Mouse (Mus musculus) mouse embryonic stem cell (cell line): ENCODE results near the gene AC109138.7.

Experiments used
- in situ Hi-C, 2 experiments: fragments of 300-500 bp; cut with MboI; formaldehyde crosslinking; loops; 1 replicate in 1 of 2; 3 replicates in 1 of 2; pipeline ENCODE4 v1.14.3; 2019 to 2020; ENCODE audit warnings: low sequenced_read_pairs in 2 of 2, low pct_unique_long_range_greater_than_20kb in 1 of 2, mixed read lengths in 1 of 2; ENCODE audit not compliant: unreplicated experiment in 1 of 2

AC109138.7 gene

GRCm38 (mm10) chr19:4213524-4213974 lies 608 bp upstream of the AC109138.7 start:
- in situ Hi-C loops, result no loop called here

GRCm38 (mm10) chr19:4214771-4215450 lies 754 bp downstream of the AC109138.7 start:
- in situ Hi-C loops, result no loop called here

DNA sequence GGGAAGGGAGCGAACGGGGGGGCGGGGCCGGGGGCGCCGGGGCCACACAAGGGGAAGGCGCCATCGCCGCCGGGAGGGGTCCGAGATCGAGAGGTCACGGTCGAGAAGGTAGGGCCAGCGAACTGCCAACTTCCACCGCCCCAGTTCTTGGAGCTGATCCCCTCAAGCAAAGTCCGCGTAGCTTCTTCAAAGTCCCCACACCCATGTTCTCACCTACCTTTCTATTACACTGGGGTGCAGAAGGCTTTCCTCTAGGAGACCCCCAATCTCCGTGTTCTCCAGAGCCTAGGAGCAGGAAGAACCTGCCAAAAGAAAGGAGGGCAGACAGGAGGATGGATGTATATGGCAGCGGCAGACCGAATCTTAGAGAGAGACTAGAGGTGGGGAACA lies 1.3 kb downstream of the AC109138.7 start:
- in situ Hi-C loops, result no loop called here

- in situ Hi-C loops, result no loop called here
Measured at GRCm38 (mm10) chr19:4216041-4216685, 2.0 kb downstream of the AC109138.7 start.

GRCm38 (mm10) chr19:4217140-4217539 lies 3.0 kb downstream of the AC109138.7 start:
- in situ Hi-C loops, result no loop called here

DNA sequence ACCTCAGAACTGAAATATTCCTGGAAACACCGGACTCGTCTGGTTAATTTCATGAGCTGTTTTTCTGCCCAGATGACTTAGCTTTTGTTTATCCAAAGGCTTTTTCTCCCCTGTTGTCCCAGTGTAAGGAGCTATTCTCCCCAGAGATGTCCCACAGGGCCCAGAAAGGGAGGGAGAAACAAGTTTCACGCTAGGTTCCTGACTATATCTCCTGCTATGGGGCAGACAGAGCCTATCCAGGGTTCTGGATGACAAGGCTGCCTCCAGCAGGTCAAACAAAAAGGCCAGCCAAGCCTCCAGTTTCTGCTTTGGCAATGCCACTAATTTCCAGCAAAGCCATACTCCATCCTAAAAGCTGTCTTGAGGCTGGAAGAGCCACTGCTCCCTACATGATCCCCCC lies 3.7 kb downstream of the AC109138.7 start:
- in situ Hi-C loops, result no loop called here

DNA sequence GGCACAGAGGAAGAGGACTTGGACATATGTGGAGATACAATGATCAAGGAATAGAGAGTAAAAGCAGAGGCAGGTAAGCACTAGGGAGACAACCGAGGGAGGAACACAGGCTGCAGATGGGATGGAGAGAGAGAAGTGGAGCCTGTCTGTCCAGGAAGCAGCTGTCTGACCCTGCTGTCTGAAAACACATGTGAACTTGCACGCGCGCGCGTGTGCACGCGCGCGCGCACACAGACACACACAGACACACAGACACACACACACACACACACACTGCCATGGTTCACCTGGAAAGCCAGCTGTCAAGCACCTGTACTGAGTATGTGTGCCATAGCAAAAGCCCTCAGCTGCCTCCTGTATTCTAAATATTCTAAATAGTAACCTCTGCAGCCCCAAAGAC lies 4.1 kb downstream of the AC109138.7 start:
- in situ Hi-C loops, result no loop called here

- in situ Hi-C loops, result no loop called here
Measured at GRCm38 (mm10) chr19:4218784-4219183, 4.6 kb downstream of the AC109138.7 start.

DNA sequence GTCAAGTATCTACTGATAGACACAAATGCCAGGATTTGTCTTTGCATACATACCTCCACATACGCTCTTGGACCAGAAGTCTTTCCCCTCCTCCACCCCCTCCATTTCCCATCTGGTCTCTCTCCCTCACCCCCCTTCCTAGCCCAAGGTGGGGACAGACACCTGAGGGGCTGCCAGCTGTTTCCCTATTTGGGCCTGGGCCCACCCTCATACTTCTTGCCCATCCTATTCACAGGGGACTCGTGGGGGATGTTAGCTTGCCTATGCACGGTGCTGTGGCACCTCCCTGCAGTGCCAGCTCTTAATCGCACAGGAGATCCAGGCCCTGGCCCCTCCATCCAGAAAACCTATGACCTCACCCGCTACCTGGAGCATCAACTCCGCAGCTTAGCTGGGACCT lies 5.8 kb downstream of the AC109138.7 start:
- in situ Hi-C loops, result no loop called here

GRCm38 (mm10) chr19:4220416-4220815 lies 6.3 kb downstream of the AC109138.7 start:
- in situ Hi-C loops, result no loop called here

DNA sequence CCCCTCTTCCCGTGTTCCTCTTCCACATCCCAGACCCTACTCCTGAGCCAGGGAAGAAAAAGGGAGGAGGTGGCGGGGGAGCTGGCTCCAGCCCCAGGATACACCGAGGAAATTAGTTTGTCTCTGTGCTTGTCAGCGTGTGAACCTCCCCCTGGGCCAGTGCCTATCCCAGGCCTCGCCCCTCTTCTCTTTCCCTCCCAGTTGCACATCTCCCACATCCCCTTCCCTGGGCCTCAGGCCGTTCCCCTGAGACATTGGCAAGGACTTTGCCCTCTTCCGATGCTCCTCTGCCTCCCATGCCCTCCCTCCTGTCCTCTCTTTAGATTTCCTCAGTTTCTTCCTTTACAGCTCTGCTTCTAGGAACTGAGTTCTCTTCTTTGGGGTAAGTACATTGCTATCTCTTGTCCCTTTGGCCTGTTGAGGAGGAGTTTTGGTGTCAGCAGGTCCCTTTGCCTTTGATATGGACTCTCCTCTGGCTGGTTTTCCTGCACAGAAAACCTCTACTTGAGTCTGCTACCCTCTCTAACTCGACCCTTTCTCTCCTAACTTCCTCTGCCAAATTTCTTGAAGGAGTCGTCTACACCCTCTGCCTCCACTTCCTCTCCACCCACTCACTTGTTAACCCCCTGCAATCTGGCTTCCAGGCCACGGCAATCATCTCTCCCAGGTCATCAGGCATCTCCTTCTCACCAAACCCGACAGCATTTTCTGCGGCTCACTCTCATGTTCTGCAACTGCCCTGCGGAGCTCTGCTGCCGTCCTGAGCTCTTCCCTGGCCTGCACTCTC lies 7.0 kb downstream of the AC109138.7 start:
- in situ Hi-C loops, result no loop called here

GRCm38 (mm10) chr19:4222165-4222564 lies 8.0 kb downstream of the AC109138.7 start:
- in situ Hi-C loops, result no loop called here

GRCm38 (mm10) chr19:4226779-4227178 lies 12.6 kb downstream of the AC109138.7 start:
- in situ Hi-C loops, result no loop called here

DNA sequence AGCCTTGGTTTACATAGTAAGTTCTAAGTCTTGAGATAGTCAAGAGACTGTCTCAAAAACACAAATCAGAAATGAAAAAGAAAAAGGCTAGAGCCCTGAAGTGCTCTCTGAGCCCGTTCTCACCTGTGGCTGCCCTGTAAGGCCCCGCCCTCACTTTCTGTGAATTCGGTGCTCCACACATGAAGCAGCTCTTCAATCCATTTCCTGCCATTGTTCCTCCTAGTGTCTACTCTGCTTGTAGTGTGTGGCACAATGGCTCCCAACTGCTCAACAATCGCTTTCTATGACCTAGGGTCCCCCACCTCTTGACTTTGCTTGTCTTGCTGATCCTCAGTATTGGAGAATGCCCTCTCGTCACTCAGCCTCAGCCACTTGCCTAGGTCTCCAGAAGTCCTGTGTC lies 13.3 kb downstream of the AC109138.7 start:
- in situ Hi-C loops, result no loop called here

DNA sequence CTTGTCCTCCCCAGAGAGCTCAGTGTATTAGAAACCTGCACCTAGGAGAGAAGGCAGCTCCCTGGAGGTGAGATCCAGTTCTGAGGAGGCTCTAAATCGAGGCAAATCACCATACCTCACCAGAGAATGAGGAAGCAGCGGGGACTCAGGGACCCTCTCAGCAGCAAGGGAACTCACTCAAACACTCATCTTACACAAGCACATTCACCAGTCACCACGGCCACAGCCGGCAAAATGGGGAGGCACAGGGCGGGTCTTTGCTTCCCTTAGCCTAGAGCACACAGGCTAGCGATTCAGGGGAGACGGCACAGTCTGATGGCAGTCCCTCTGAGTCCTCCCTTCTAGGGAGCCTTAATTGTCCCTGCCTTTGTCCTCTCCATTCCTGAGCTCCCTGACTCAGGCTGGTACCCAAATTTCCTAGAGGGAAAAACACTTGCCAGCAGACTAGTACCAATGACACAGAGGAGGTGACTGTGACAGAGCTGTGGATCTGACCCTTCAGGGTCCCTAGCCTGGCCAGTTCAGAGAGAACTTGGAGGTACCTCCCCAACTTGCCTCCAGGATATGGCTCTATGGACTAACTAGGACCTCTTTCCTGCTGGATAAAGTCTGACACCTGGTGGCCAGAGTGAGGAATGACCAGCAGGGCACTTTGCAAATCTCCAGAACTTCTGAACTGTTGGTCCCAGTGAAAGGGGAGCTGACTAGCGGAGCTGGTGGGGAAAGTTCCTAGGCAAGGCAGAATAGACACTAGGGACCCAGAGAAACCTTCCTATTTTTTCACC lies 13.9 kb downstream of the AC109138.7 start:
- in situ Hi-C loops, result no loop called here

GRCm38 (mm10) chr19:4228891-4229290 lies 14.7 kb downstream of the AC109138.7 start:
- in situ Hi-C loops, result no loop called here

DNA sequence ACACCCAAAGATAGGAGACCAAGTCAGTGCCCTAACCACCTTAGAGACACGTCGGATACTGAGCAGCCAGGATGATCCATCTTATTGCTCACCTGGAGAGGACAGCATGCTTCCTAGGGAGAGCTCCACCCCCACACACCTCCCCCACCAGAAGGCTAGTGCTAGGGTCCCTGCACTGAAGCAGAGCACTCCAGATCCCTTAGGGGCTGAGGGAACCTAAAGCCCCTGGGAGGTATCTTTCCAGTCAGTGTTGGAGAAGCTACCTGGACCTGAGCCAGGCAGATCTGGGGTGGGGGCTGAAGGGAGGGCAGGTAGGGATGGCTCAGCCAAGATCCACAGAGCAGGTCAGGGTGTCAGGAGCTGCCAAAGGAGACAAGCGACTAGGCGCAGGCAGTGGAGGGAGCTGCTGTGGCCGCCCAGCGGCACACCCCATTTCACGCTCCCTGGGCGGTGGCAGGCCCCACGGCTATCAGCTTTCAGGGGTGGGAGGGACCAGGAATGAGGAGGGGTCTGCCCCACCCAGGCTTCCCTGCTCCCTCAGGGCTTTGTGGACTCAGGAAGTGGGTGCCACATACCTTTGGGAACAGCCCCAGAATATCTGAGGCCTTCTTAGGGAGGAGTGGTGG lies 15.4 kb downstream of the AC109138.7 start:
- in situ Hi-C loops, result no loop called here

GRCm38 (mm10) chr19:4230415-4230814 lies 16.3 kb downstream of the AC109138.7 start:
- in situ Hi-C loops, result no loop called here
